Mouse (Mus musculus) common myeloid progenitor, adult 5-6 weeks (primary cell): ENCODE measurements at regions not wholly inside any gene's neighbourhood (a gene's known extent, or its start where the extent isn't known, plus 50 kb on each side); places are given as distances from the start of the nearest gene placed in this dataset.
"Not testable (repeated sequence)": the region's sequence is repeated elsewhere in the genome, so short reads cannot be mapped to it uniquely, and the experiment has no call there.

Source experiments
- ATAC-seq: replicated peaks from 2 replicates; pipeline ENCODE4 v1.8.0; 2016; ENCODE audit warnings: low read depth, mild to moderate bottlenecking, moderate TSS enrichment, inconsistent platforms; ENCODE audit not compliant: poor library complexity, severe bottlenecking

- no peak for ATAC-seq
These were observed 92.9 kb upstream of the Atp1b1 start for GRCm38 (mm10) chr1:164551019-164551418.

DNA sequence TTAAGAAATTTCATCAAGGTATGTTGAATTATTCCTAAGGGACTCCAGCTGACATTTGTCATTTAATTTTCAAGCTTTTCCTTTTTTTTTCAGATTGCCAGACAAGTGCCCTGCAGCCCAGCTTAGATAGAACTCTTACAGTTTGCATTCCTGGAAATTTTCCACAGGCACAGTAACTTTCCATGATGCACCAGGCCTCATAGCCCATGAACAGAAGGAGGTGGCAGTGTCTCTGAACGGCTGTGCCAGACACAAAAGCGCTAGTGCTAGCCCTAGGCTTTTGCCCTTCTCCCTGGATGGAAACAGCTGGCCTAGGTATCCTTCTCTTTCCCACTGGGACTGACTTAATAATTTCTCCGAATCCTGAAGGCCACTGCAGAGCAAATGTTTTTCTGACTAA, 92.4 kb upstream of the Atp1b1 start:
- ATAC-seq: no peak

DNA sequence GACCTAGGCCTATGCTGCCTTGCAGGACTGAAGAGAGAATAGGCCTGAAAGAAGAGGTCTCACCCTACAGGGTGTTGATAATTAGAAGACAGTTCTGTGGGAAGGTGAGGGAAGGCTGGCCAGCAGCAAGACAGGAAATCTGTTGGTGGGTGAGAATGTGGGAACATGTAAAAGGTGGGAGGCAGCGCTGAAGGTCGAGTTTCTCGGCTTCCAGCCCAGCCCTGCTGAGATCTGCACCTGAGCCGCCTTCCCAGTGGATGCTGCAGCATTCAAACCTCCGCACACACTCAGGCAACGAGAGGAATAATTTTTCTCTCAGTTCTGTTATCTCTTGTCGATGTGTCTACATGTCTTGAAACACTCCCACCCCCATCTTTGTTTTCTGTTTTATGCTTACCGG, 89.9 kb upstream of the Atp1b1 start:
- ATAC-seq: no peak

DNA sequence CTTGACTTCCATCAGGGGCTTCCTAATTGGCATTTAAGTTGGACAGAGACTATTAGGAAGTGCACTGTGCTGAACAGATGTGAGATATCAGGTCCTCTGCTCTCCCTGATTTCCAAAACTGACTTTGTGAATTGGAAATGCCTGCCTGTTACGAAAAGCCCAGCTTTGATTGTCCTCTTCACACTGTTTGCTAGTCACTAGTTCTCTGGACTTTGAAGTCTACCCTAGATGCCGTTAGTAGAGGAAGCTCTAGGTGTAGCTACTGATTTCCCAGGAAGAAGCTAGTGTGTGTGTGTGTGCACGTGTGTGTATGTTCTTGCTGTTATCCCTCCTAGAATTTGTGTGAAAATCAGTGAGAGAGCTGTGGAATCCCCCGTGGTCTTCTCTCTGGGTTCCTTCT, 87.7 kb upstream of the Atp1b1 start:
- no peak for ATAC-seq

DNA sequence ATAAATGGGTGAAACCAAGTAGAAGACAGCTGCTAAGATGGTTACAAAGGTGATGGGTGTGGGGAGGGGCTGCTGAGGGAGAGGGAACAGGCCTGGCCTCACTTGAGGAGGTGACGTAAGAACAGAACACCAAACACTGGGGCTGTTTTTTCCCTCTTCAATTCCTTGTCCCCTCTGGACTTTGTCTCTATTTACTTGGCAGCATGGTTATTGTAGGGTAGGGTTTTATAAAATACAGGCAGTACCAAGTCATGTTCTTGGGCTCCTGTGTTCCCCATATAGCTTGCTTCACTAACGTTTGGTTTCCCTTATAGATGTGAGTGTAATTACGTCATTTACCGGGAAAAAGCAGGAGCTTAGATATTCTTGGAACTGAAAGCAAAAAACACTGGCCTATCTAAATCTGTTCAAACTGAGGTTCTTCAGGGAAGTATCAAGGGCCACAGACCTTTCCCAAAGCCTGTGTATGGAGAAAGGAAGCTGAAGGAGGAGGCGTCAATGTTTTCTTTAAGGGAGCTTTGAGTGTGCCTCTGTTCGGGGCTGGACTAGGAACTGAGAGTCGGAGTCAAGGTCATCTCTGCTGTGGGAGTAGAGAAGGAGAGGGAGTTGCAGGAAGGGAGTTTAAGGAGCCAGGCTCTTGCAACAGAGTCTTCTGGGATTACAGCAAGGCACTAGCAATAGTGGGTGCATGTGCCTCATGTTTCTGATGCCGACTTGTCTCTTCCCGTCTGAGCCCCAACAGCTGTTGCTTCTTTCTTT, 85.1 kb upstream of the Atp1b1 start:
- ATAC-seq: no peak

- no peak for ATAC-seq
These were observed 83.6 kb upstream of the Atp1b1 start for GRCm38 (mm10) chr1:164541711-164542110.

- ATAC-seq: no peak
These were observed 80.3 kb upstream of the Atp1b1 start for GRCm38 (mm10) chr1:164538304-164539043.

GRCm38 (mm10) chr1:164537324-164537948, 79.3 kb upstream of the Atp1b1 start:
- ATAC-seq: no peak

GRCm38 (mm10) chr1:164532196-164532595, 74.0 kb upstream of the Atp1b1 start:
- no peak for ATAC-seq

GRCm38 (mm10) chr1:164531741-164532140, 73.6 kb upstream of the Atp1b1 start:
- no peak for ATAC-seq

- no peak for ATAC-seq
These were observed 68.6 kb upstream of the Atp1b1 start for GRCm38 (mm10) chr1:164526748-164527147.

GRCm38 (mm10) chr1:164522377-164523150, 64.4 kb upstream of the Atp1b1 start:
- no peak for ATAC-seq

- no peak for ATAC-seq
These were observed 63.4 kb upstream of the Atp1b1 start for GRCm38 (mm10) chr1:164521371-164522130.

DNA sequence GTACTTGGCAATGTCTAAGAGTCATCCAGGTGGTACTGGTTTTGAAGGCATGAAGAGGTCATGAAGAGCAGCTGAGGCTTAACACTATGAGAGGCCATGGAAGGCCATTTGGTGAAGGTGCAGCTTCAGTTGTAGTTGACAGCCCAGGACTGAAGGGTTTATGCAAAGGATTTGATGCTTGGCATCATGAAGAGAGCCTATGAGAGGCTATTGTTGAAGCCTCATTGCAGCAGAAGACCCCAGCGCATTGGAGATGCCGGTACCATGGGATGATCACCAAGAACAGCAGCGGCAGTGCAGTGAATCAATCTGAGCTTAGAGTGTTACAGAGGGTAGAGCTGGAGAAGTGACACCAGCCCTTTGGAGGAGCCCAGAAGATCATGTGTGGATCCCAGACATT, 60.7 kb upstream of the Atp1b1 start:
- ATAC-seq: no peak

- no peak for ATAC-seq
These were observed 60.2 kb upstream of the Atp1b1 start for GRCm38 (mm10) chr1:164518308-164518707.

DNA sequence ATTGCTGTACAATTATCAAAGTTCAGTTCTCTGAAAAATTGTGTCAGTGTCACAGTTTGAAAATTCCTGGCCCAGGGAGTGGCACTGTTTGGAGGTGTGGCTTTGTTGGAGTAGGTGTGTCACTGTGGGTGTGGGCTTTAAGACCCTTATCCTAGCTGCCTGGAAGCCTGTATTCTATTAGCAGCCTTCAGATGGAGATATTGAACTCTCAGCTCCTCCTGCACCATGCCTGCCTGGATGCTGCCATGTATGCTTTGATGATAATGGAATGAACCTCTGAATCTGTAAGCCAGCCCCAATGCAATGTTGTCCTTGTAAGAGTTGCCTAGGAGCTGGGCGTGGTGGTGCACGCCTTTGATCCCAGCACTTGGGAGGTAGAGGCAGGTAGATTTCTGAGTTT, 59.2 kb upstream of the Atp1b1 start:
- not testable (repeated sequence) for ATAC-seq

GRCm38 (mm10) chr1:164511628-164512385, 53.7 kb upstream of the Atp1b1 start:
- ATAC-seq: 0 out of 2 replicates have a peak, but pooled peaks have one; percentile 22

GRCm38 (mm10) chr1:164509226-164509625, 51.1 kb upstream of the Atp1b1 start:
- no peak for ATAC-seq

- no peak for ATAC-seq
These were observed 50.4 kb upstream of the Atp1b1 start for GRCm38 (mm10) chr1:164508556-164508955.
